Mouse (Mus musculus) kidney, postnatal 0 days (tissue): ENCODE results near the gene Myo1b. TPM values are rescaled to one million over a fixed set of nuclear protein-coding genes. Genes with fewer than 3 reads are reported as not detected.
A peak's percentile ranks its signal among the peaks of the same experiment; 100 is the strongest.

ENCODE experiments used
- ATAC-seq: fragments of 200-750 bp; cut with Nextera tagmentation; replicated peaks from 2 replicates; pipeline ENCODE4 v1.8.0; 2017; ENCODE audit warnings: low read depth, moderate number of reproducible peaks, moderate TSS enrichment, moderate library complexity; ENCODE audit not compliant: low FRiP score
- DNase-seq: peaks from one replicate; pipeline ENCODE4 v3.0.0-alpha.2; 2016; ENCODE audit warnings: low spot score
- H3K27ac ChIP-seq: fragments of 300-500 bp; sonication (generic); 2 replicates; pipeline ENCODE4 v1.5.1; 2014; ENCODE audit warnings: mild to moderate bottlenecking
- H3K27me3 ChIP-seq: fragments of 300-500 bp; sonication (generic); 2 replicates; pipeline ENCODE4 v1.6.1; 2014; ENCODE audit warnings: low read length, mixed read lengths; ENCODE audit not compliant: insufficient read depth
- H3K36me3 ChIP-seq: fragments of 300-500 bp; sonication (generic); 2 replicates; pipeline ENCODE4 v1.6.1; 2014; ENCODE audit warnings: low read length, mixed read lengths; ENCODE audit not compliant: insufficient read depth
- H3K4me1 ChIP-seq: fragments of 300-500 bp; sonication (generic); replicated peaks from 2 replicates; pipeline ENCODE4 v1.6.1; 2014; ENCODE audit warnings: antibody characterized with exemption, low read length, mixed read lengths; ENCODE audit not compliant: insufficient read depth
- H3K4me2 ChIP-seq: fragments of 300-500 bp; sonication (generic); 2 replicates; pipeline ENCODE4 v1.6.1; 2014; ENCODE audit warnings: mild to moderate bottlenecking, low read length, moderate library complexity, mixed read lengths
- H3K4me3 ChIP-seq: fragments of 300-500 bp; sonication (generic); replicated peaks from 2 replicates; pipeline ENCODE4 v1.5.1; 2014; ENCODE audit warnings: low read depth, low read length
- H3K9ac ChIP-seq: fragments of 300-500 bp; sonication (generic); 2 replicates; pipeline ENCODE4 v1.6.1; 2014; ENCODE audit warnings: low read depth, low read length
- H3K9me3 ChIP-seq: fragments of 300-500 bp; sonication (generic); replicated peaks from 2 replicates; pipeline ENCODE4 v1.6.1; 2016; ENCODE audit warnings: low read length, inconsistent platforms, mixed read lengths
- CTCF ChIP-seq: IDR thresholded peaks from 2 replicates; pipeline ENCODE4 v1.5.1; 2016; ENCODE audit warnings: antibody characterized with exemption, low read depth, mild to moderate bottlenecking, moderate library complexity
- WGBS: fragments of 180-500 bp; shearing (Covaris S2); extraction: QIAGEN DNeasy Blood & Tissue Kit; methylation state at CpG from one replicate; pipeline ENCODE4 v1.1.7; 2014; 5-methylcytosine and 5-hydroxymethylcytosine counted together
- polyA plus RNA-seq: library from polyadenylated mRNA; unstranded; fragments of >200 nt; fragmentation: Nextera tagmentation; extraction: Ambion mirVana; gene quantifications from 2 replicates; pipeline ENCODE4 v1.2.1, GENCODE M21; 2015

The Myo1b gene
- polyA plus RNA-seq, 1 experiment from 2014 or later = 58.0 TPM

DNA sequence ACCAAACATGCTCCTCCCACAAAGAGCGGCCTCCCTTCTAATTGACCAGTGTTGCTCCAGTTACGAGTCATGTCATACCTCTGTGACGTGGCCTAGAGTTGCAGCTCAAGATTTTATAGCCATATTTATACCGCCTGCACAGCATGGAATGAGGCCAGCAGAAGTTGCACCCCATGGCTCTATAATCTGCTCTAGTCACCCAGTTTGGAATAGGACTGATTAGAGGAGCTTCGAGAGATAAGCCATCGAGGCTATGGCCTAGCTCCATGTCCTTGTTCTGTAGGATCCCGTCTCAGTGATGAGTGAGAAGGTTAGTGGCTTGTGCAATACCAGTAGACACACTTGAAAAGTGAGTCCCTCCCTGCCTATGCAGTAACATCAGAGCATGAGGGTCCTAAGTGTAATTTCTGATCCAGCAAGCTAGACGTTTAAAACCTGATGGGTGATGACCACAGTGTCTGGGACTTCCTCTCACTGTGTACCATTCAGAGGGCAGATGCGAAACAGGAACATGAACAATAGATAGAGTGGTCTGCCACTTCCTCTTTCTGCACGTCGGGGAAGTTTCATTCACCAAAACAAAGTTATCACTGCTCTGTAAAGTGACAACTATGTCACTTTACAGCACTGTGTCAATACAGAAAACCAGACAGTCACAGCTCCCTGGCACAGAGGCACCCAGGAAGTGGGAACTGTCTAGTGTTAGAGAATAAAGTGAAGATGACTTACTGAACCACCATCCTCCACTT is 18.5 kb upstream of the Myo1b start:
- H3K4me3 ChIP-seq = no peak overlapping the region
- no peak for ATAC-seq
- H3K9ac ChIP-seq = no peak overlapping the region
- H3K36me3 ChIP-seq = no peaks in the 10 kb centered on the region
- no peak overlapping the region for H3K4me2 ChIP-seq
- no peak overlapping the region for H3K27ac ChIP-seq
- H3K27me3 ChIP-seq = no peaks in the 10 kb centered on the region
- 0 out of 2 replicates have a peak, but pooled peaks cover 4% of the 10 kb centered on the region for H3K4me1 ChIP-seq
- no peaks in the 10 kb centered on the region for H3K9me3 ChIP-seq
- WGBS = 74% methylated on average over 11 of the region's 11 CpGs
- no peak for TF ChIP-seq CTCF
- DNase-seq = no peak

DNA sequence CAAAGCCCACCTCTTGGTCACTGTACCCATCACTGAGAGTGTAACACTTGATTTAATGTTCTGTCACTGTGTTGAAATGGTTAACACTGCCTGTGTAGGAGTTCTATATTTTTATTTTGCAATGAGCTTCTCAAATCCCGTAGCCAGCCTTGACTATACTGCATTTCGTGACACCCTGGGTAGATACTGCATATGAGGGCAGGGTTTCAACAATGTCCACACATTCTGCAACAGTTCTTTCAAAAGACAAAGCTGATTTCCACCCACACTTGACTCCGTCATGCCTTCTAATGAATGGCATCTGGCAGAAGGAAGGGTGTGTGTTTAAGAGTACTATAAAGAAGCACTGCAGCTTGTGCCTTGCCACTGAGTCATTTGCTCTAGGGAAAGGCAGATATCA is 17.0 kb upstream of the Myo1b start:
- 0 out of 2 replicates have a peak, but pooled peaks cover 4% of the 10 kb centered on the region for H3K4me1 ChIP-seq
- DNase-seq = no peak
- H3K36me3 ChIP-seq = no peaks in the 10 kb centered on the region
- H3K9ac ChIP-seq = no peak overlapping the region
- no peak for TF ChIP-seq CTCF
- no peak overlapping the region for H3K4me2 ChIP-seq
- ATAC-seq = no peak
- no peak overlapping the region for H3K4me3 ChIP-seq
- no peaks in the 10 kb centered on the region for H3K9me3 ChIP-seq
- H3K27ac ChIP-seq = no peak overlapping the region
- 75% methylated on average over 3 of the region's 3 CpGs for WGBS
- no peaks in the 10 kb centered on the region for H3K27me3 ChIP-seq

DNA sequence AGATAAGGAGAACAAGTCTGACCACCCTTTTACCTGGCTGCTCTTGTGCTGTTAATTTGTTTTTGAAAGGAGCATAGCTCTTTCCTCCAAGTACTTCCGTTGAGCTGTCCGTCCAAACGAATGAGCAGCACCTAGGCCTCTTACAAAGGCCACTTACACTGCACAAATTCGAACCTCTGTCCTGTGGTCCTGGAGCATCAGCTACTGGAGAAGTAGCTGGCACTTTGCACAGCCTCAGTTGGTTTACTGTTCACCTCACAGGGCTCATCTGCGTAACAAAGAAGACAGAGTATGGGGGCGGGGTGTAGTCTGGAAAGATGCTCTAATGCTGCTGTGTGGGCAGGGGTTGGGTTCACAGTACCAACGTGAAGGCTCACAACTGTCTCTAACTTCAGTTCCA is 15.7 kb upstream of the Myo1b start:
- no peak overlapping the region for H3K9ac ChIP-seq
- H3K4me3 ChIP-seq = no peak overlapping the region
- no peak overlapping the region for H3K27ac ChIP-seq
- no peak for TF ChIP-seq CTCF
- no peaks in the 10 kb centered on the region for H3K9me3 ChIP-seq
- DNase-seq (no peak), ATAC-seq (no peak)
- no peak overlapping the region for H3K4me2 ChIP-seq
- H3K4me1 ChIP-seq = 0 out of 2 replicates have a peak, but pooled peaks cover 4% of the 10 kb centered on the region
- 66% methylated on average over 7 of the region's 7 CpGs for WGBS
- H3K27me3 ChIP-seq = no peaks in the 10 kb centered on the region
- H3K36me3 ChIP-seq = no peaks in the 10 kb centered on the region

DNA sequence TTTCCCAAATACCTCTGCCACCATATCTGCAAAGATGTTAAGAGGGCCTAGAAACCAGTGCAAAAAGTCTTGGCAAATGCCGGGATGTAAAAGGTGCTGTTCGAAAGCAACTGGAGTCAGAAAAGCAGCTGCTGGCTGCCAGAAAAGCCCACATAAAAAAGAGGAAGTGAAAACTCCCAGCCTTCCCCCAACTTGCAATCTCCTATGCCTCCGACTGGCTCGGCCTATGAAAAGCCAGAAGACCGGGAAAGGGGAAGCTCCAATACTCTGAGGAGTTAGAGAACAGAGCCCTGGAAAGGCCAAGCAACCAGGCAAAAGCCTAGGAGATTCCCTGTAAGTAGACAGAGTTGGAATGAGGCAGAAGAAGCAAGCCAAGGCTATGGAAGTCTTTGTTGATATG is 14.7 kb upstream of the Myo1b start:
- no peak overlapping the region for H3K9ac ChIP-seq
- H3K4me1 ChIP-seq = 0 out of 2 replicates have a peak, but pooled peaks cover 4% of the 10 kb centered on the region
- H3K4me3 ChIP-seq = no peak overlapping the region
- DNase-seq = peak; percentile 76
- H3K27me3 ChIP-seq = no peaks in the 10 kb centered on the region
- H3K4me2 ChIP-seq = no peak overlapping the region
- H3K36me3 ChIP-seq = no peaks in the 10 kb centered on the region
- no peaks in the 10 kb centered on the region for H3K9me3 ChIP-seq
- no peak for TF ChIP-seq CTCF
- 47% methylated on average over 5 of the region's 5 CpGs for WGBS
- no peak overlapping the region for H3K27ac ChIP-seq
- ATAC-seq = no peak

DNA sequence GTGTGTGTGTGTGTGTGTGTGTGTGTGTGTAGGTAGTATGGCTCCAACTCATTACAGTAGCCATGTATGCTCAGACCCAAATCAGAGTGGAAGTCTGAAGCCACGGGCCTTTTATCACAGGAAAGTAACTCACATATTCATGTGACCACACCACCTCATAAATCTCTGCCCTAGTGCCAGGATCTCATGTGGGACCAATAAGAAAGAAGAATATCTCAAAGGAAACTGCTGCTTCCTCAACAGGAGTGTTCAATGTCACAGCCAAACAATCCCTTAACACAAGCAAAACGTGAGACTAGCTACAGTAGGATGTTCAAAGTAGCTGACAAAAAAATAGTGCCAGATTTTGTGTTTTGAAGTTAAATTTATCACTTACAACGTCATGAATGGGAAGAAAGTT is 13.7 kb upstream of the Myo1b start:
- H3K4me3 ChIP-seq = no peak overlapping the region
- H3K27me3 ChIP-seq = no peaks in the 10 kb centered on the region
- no peaks in the 10 kb centered on the region for H3K9me3 ChIP-seq
- no peaks in the 10 kb centered on the region for H3K4me1 ChIP-seq
- peak; percentile 35 for DNase-seq
- TF ChIP-seq CTCF = no peak
- ATAC-seq = no peak
- no peak overlapping the region for H3K4me2 ChIP-seq
- H3K9ac ChIP-seq = no peak overlapping the region
- no peak overlapping the region for H3K27ac ChIP-seq
- WGBS = 35% methylated on average over 3 of the region's 3 CpGs
- H3K36me3 ChIP-seq = no peaks in the 10 kb centered on the region

DNA sequence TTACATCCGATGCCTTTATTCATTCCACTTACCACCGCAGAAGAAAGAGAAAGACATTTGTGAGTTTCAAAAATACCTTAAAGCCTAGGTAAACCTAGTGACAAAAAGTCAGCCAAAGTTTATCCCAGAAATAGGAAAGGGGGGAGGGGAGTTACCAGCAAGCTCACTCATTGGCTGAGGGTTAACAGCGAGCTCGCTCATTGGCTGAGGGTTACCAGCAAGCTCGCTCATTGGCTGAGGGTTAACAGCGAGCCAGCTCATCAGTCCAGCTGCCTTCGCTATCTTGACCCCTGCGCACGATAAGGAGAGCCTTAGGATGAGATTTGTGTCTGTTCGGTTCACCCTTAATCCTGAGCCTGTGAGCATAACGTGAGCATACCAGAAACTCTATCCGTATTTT is 6.9 kb upstream of the Myo1b start:
- Histone ChIP-seq H3K4me2 (no peak overlapping the region), H3K4me3 (no peak overlapping the region), H3K9ac (no peak overlapping the region), H3K27me3 (no peaks in the 10 kb centered on the region), H3K4me1 (no peaks in the 10 kb centered on the region), H3K27ac (no peak overlapping the region), H3K9me3 (no peaks in the 10 kb centered on the region), H3K36me3 (no peaks in the 10 kb centered on the region)
- 22% methylated on average over 12 of the region's 12 CpGs for WGBS
- peak; percentile 80; the same call in 1 of the 2 replicates for ATAC-seq
- DNase-seq = no peak
- TF ChIP-seq CTCF = no peak
